Mouse (Mus musculus): ENCODE measurements at regions not wholly inside any gene's neighbourhood (a gene's known extent, or its start where the extent isn't known, plus 50 kb on each side); places are given as distances from the start of the nearest gene placed in this dataset.

DNA sequence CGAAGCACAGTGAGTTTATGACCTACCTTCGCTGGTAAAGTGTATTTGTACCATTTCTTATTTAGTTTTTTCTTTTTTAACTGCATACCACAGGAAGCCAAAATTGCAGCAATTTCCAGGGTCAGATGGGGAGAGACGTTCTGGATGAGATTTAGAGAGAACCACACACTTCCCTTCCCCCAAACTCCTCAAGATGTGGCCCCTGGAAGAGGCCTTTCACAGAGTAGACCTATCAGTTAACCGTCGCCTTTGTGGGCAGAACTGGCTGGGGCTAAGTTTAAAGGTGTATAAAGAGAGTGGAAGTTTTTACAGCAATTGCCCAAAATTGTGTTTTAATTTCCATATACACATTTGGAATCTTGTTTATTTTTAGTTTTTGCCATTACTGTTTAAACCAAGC lies 295.7 kb upstream of the Mef2c start:
- no peaks in the 10 kb centered on the region for H3K4me1 ChIP-seq (ENCODE audit: control insufficient read depth, insufficient read depth, low read length)
- no peak overlapping the region for H3K4me3 ChIP-seq (ENCODE audit: insufficient read depth, low read length)
- TF ChIP-seq POLR2A (IDR thresholded peaks at IDR 0.05; ENCODE audit: extremely low read depth, insufficient read depth, low read length), result no peak
- no peak for TF ChIP-seq CTCF (IDR thresholded peaks at IDR 0.05; ENCODE audit: extremely low read depth, insufficient read depth, low read length)
- H3K27ac ChIP-seq (ENCODE audit: insufficient read depth, low read length), result no peak overlapping the region

DNA sequence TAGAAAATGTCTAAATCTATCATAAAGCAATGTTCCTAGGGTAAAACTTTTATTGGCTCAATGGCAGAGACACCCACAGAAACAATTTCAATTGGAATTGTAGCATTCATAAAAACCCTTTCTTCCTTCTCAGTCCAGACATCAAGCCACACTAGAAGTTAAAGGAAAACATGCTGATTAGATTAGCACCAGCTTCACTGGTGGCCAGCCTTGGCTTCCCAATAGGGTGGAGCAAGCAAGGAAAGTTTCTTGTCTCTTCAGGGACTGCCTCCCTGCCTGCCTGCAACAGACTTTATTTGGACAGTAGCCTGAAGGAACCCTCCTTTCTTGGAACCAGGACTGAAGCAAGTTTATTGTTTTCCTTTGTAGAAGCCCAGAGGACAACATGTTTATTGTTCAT lies 289.0 kb upstream of the Mef2c start:
- no peaks in the 10 kb centered on the region for H3K4me1 ChIP-seq (ENCODE audit: control insufficient read depth, insufficient read depth, low read length)
- no peak overlapping the region for H3K27ac ChIP-seq (ENCODE audit: insufficient read depth, low read length)
- no peak for TF ChIP-seq POLR2A (IDR thresholded peaks at IDR 0.05; ENCODE audit: extremely low read depth, insufficient read depth, low read length)
- TF ChIP-seq CTCF (IDR thresholded peaks at IDR 0.05; ENCODE audit: extremely low read depth, insufficient read depth, low read length), result no peak
- no peak overlapping the region for H3K4me3 ChIP-seq (ENCODE audit: insufficient read depth, low read length)

DNA sequence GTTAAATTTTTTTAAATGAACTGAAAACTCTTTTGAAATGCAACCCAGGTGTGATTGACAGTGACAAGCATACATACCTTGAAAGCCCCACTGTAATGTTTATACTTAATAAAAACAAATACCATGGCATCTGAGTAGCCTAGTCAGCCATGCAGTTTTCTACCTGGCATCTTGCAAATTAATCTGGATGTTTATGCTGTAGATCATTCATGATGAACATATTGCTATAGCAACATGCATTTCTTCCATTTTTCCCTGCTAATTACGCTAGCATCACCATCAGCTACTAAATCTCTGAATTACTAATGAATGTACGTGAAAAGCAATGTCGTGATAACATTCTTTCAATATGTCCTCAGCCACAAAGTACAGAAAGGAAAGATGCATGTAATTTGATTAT lies 287.4 kb upstream of the Mef2c start:
- Histone ChIP-seq H3K4me3 (ENCODE audit: insufficient read depth, low read length) (no peak overlapping the region), H3K27ac (ENCODE audit: insufficient read depth, low read length) (no peak overlapping the region), H3K4me1 (ENCODE audit: control insufficient read depth, insufficient read depth, low read length) (no peaks in the 10 kb centered on the region)
- TF ChIP-seq POLR2A (IDR thresholded peaks at IDR 0.05; ENCODE audit: extremely low read depth, insufficient read depth, low read length) (no peak), CTCF (IDR thresholded peaks at IDR 0.05; ENCODE audit: extremely low read depth, insufficient read depth, low read length) (no peak)

DNA sequence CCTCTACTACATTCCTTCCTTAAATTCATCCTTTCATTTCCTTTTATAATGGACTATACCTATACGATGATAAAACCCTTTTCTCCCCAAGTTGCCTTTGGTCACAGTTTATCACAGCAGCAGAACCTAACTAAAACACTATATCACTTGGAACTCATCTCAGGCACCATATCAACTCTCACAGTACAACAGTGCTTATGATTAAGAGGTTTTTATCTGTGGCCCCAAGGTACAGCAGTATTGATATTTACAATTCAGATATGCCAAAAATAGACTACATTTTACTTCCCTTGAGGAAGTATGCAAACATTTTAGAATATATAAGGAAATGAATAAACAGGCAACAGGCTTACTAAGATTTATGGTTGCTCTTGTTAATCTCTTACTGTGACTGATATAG lies 251.4 kb upstream of the Mef2c start:
- Histone ChIP-seq H3K4me3 (ENCODE audit: insufficient read depth, low read length) (no peak overlapping the region), H3K27ac (ENCODE audit: insufficient read depth, low read length) (no peak overlapping the region), H3K4me1 (ENCODE audit: control insufficient read depth, insufficient read depth, low read length) (no peaks in the 10 kb centered on the region)
- TF ChIP-seq CTCF (IDR thresholded peaks at IDR 0.05; ENCODE audit: extremely low read depth, insufficient read depth, low read length) (no peak), POLR2A (IDR thresholded peaks at IDR 0.05; ENCODE audit: extremely low read depth, insufficient read depth, low read length) (no peak)

DNA sequence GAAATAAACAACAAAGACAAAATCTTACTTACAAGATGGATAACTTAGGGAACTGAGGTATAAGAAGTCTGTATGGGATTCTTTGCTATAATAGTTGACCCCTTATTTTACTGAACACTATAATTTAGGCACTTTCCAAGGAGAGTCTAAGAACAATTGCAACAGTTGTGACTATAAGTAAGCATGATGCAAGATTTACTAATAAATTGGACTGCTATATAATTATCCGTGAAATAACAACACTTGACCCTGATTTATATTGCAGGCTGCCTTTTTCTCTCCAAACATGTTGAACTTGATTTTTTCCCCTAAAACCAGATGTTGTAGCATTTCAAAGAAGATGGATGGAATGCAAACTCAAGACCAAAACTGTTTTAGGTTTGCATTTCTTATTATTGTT lies 237.2 kb upstream of the Mef2c start:
- no peaks in the 10 kb centered on the region for H3K4me1 ChIP-seq (ENCODE audit: control insufficient read depth, insufficient read depth, low read length)
- H3K27ac ChIP-seq (ENCODE audit: insufficient read depth, low read length), result no peak overlapping the region
- TF ChIP-seq POLR2A (IDR thresholded peaks at IDR 0.05; ENCODE audit: extremely low read depth, insufficient read depth, low read length) (no peak), CTCF (IDR thresholded peaks at IDR 0.05; ENCODE audit: extremely low read depth, insufficient read depth, low read length) (no peak)
- no peak overlapping the region for H3K4me3 ChIP-seq (ENCODE audit: insufficient read depth, low read length)

DNA sequence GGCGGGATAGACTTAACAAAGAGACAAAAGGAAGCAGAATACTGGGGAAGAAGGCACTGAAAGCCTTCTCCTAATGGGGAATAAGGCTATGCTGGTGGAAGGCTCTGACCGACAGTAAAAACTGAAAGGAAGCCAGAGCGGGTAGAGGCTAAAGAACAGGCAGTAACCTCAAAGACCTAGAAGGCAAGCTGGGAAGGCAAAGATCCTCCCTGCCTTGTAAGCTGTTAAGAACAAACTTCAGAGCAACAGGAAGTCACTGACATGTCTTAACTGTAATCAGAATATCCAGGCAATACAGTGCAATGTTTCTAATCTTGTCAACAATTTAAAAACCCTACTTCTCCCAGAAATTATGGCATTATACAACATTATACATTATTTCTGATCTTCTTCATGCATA lies 235.2 kb upstream of the Mef2c start:
- Histone ChIP-seq H3K4me1 (ENCODE audit: control insufficient read depth, insufficient read depth, low read length) (no peaks in the 10 kb centered on the region), H3K27ac (ENCODE audit: insufficient read depth, low read length) (no peak overlapping the region), H3K4me3 (ENCODE audit: insufficient read depth, low read length) (no peak overlapping the region)
- no peak for TF ChIP-seq CTCF (IDR thresholded peaks at IDR 0.05; ENCODE audit: extremely low read depth, insufficient read depth, low read length)
- no peak for TF ChIP-seq POLR2A (IDR thresholded peaks at IDR 0.05; ENCODE audit: extremely low read depth, insufficient read depth, low read length)

DNA sequence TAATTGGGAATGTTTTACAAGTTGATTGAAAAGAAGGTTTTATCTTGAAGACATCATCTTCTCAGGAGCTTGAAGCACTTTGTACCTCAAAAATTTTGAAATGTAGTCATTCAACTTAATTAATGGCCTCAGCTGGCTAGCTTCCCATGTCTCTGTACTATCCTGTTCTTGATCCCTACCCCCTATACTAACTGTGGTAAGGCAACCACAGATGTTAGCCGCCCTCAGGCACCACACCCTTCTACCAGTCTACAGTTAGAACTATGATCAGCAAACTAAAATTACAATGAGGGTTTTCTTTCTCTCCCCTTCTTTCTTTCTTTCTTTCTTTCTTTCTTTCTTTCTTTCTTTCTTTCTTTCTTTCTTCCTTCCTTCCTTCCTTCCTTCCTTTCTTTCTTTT lies 225.1 kb upstream of the Mef2c start:
- Histone ChIP-seq H3K4me3 (ENCODE audit: insufficient read depth, low read length) (no peak overlapping the region), H3K27ac (ENCODE audit: insufficient read depth, low read length) (no peak overlapping the region)
- TF ChIP-seq CTCF (IDR thresholded peaks at IDR 0.05; ENCODE audit: extremely low read depth, insufficient read depth, low read length), result no peak
- TF ChIP-seq POLR2A (IDR thresholded peaks at IDR 0.05; ENCODE audit: extremely low read depth, insufficient read depth, low read length), result no peak

DNA sequence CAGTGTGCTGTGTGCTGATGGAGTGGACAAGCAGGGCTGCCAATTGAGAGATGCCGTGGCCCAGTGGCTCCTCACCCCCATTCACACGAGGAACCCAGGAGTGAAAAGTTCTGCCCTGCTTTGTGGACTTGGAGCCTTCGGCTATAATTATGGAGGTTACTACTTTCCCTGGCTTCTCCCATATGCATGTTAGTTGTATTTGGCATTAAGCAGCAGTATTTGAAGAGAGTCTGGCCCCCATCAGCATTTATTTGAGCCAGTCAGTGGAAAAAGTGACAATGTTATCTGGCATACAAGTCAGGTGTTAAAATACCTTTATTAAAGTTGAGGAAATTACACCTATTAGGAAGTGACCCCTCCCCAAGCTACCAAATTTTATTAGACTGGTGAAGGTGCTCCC lies 196.1 kb upstream of the Mef2c start:
- Histone ChIP-seq H3K4me1 (ENCODE audit: control insufficient read depth, insufficient read depth, low read length) (no peaks in the 10 kb centered on the region), H3K27ac (ENCODE audit: insufficient read depth, low read length) (no peak overlapping the region), H3K4me3 (ENCODE audit: insufficient read depth, low read length) (no peak overlapping the region)
- TF ChIP-seq POLR2A (IDR thresholded peaks at IDR 0.05; ENCODE audit: extremely low read depth, insufficient read depth, low read length) (no peak), CTCF (IDR thresholded peaks at IDR 0.05; ENCODE audit: extremely low read depth, insufficient read depth, low read length) (no peak)

More for the DNA sequence above, 225.1 kb upstream of the Mef2c start:
- H3K4me1 ChIP-seq (ENCODE audit: control insufficient read depth, insufficient read depth, low read length), result no peaks in the 10 kb centered on the region

DNA sequence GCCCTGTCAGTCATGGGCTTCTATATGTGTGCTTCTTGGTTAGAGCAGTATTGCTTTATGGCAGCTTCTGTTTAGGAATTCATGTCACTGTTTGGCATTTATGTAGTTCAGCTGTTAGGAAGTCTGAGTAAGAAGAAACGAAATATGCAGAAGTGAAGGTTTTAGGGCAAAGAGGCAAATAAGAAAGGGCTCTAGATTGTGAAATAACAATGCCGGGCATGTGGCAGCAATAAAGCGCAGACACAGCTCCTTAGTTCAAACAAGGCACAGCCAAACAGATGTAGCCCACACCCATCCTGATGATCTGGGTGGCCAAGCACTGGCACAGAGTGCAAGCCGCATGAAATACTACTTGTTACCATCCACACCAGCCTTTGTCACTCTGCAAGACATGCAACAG lies 175.3 kb upstream of the Mef2c start:
- H3K4me3 ChIP-seq (ENCODE audit: insufficient read depth, low read length), result no peak overlapping the region
- no peak for TF ChIP-seq CTCF (IDR thresholded peaks at IDR 0.05; ENCODE audit: extremely low read depth, insufficient read depth, low read length)
- no peak for TF ChIP-seq POLR2A (IDR thresholded peaks at IDR 0.05; ENCODE audit: extremely low read depth, insufficient read depth, low read length)
- no peaks in the 10 kb centered on the region for H3K4me1 ChIP-seq (ENCODE audit: control insufficient read depth, insufficient read depth, low read length)
- H3K27ac ChIP-seq (ENCODE audit: insufficient read depth, low read length), result no peak overlapping the region

DNA sequence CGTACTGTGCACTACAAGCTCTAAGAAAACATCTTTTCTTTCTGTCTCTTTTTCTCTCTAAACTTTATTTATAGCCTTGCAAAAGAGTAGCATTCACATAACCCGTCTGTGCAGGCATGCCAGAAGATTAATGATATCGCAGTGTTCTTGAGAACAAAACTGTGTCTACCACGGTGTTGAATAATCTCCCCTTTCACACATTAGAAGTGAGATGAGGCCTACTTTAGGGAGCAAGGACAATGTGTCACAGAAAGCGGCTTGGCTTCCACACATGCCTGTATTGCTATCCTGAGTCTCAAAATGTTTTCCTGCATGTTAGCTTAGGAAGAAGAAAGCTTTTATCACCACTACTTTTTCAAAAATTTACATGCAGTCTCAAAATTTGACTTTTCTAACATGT lies 170.1 kb upstream of the Mef2c start:
- no peak for TF ChIP-seq CTCF (IDR thresholded peaks at IDR 0.05; ENCODE audit: extremely low read depth, insufficient read depth, low read length)
- TF ChIP-seq POLR2A (IDR thresholded peaks at IDR 0.05; ENCODE audit: extremely low read depth, insufficient read depth, low read length), result no peak
- Histone ChIP-seq H3K27ac (ENCODE audit: insufficient read depth, low read length) (no peak overlapping the region), H3K4me1 (ENCODE audit: control insufficient read depth, insufficient read depth, low read length) (no peaks in the 10 kb centered on the region), H3K4me3 (ENCODE audit: insufficient read depth, low read length) (no peak overlapping the region)

Measured in cortical plate, adult 2 months (tissue).